15 mouse cellular contexts compared by ENCODE assay signal in genomic region chr17:10854207-10854606, GRCm38 (mm10). TPM values are rescaled to one million over a fixed set of nuclear protein-coding genes. Genes with fewer than 3 reads are reported as not detected.
A peak's percentile ranks its signal among the peaks of the same experiment; 100 is the strongest.
DNase-seq lines count a peak whose midpoint lies in the region; ATAC-seq and TF ChIP-seq lines count a peak whose summit lies in the region.
"Had no signal": no experiment of that assay in that cellular context is flagged by ENCODE, and none has a peak within 500 bp of the region (broad histone marks: within the 10 kb centered on the region; RNA-seq: fewer than 3 reads in every experiment).

No protein-coding gene starts in this region.

- no peak overlapping the region for H3K9ac ChIP-seq in forebrain, embryonic 14.5 days (ENCODE audit: low read length)
- no peak overlapping the region for H3K9ac ChIP-seq in forebrain, embryonic 13.5 days
- no peak overlapping the region for H3K9ac ChIP-seq in hindbrain, postnatal 0 days (replicated peaks; ENCODE audit: low read length)
- H3K9ac ChIP-seq in hindbrain, embryonic 12.5 days, result no peak overlapping the region
- H3K9ac ChIP-seq: embryonic facial prominence, embryonic 15.5 days; hindbrain, embryonic 15.5 days; liver, embryonic 12.5 days; midbrain, embryonic 12.5 days had no signal

- no peak overlapping the region for H3K27ac ChIP-seq in forebrain, embryonic 14.5 days (ENCODE audit: low read depth, low read length)
- H3K27ac ChIP-seq in forebrain, embryonic 13.5 days, result no peak overlapping the region
- no peak overlapping the region for H3K27ac ChIP-seq in hindbrain, postnatal 0 days
- no peak overlapping the region for H3K27ac ChIP-seq in hindbrain, embryonic 12.5 days
- H3K27ac ChIP-seq: embryonic facial prominence, embryonic 15.5 days; hindbrain, embryonic 15.5 days; liver, embryonic 12.5 days; midbrain, embryonic 12.5 days had no signal

- no peaks in the 10 kb centered on the region for H3K9me3 ChIP-seq in forebrain, embryonic 14.5 days (replicated peaks; ENCODE audit: control insufficient read depth, low read length)
- H3K9me3 ChIP-seq in forebrain, embryonic 13.5 days (replicated peaks), result no peaks in the 10 kb centered on the region
- H3K9me3 ChIP-seq in hindbrain, postnatal 0 days (ENCODE audit: low read length), result no peaks in the 10 kb centered on the region
- no peaks in the 10 kb centered on the region for H3K9me3 ChIP-seq in hindbrain, embryonic 12.5 days (replicated peaks)
- H3K9me3 ChIP-seq: embryonic facial prominence, embryonic 15.5 days; hindbrain, embryonic 15.5 days; liver, embryonic 12.5 days; midbrain, embryonic 12.5 days had no signal

- H3K36me3 ChIP-seq in forebrain, embryonic 14.5 days (ENCODE audit: control insufficient read depth, insufficient read depth, low read length), result no peaks in the 10 kb centered on the region
- no peaks in the 10 kb centered on the region for H3K36me3 ChIP-seq in forebrain, embryonic 13.5 days (ENCODE audit: poor library complexity, severe bottlenecking)
- no peaks in the 10 kb centered on the region for H3K36me3 ChIP-seq in hindbrain, postnatal 0 days (ENCODE audit: insufficient read depth, low read length)
- H3K36me3 ChIP-seq in hindbrain, embryonic 12.5 days, result no peaks in the 10 kb centered on the region
- H3K36me3 ChIP-seq: embryonic facial prominence, embryonic 15.5 days; hindbrain, embryonic 15.5 days; liver, embryonic 12.5 days; midbrain, embryonic 12.5 days had no signal

- DNase-seq in forebrain, embryonic 14.5 days (ENCODE audit: low spot score), result peak; percentile 68
- DNase-seq in hindbrain, postnatal 0 days (ENCODE audit: low spot score), result peak; percentile 46
- peak; percentile 92 for DNase-seq in brain, adult 2 months (ENCODE audit: low read depth, low spot score)
- peak; percentile 69 to 74 for DNase-seq in cerebellum, postnatal 10 days
- DNase-seq in adrenal gland, postnatal 36 days, result no peak
- DNase-seq in kidney, postnatal 4 days, result no peak
- DNase-seq: lung, postnatal 14 days; thymus, adult 18-20 months had no signal

- no peak overlapping the region for H3K4me3 ChIP-seq in forebrain, embryonic 14.5 days (ENCODE audit: low read depth, low read length)
- H3K4me3 ChIP-seq in forebrain, embryonic 13.5 days, result no peak overlapping the region
- no peak overlapping the region for H3K4me3 ChIP-seq in hindbrain, postnatal 0 days (ENCODE audit: low read length)
- no peak overlapping the region for H3K4me3 ChIP-seq in hindbrain, embryonic 12.5 days
- H3K4me3 ChIP-seq: embryonic facial prominence, embryonic 15.5 days; hindbrain, embryonic 15.5 days; liver, embryonic 12.5 days; midbrain, embryonic 12.5 days had no signal

- no peak overlapping the region for H3K4me2 ChIP-seq in forebrain, embryonic 14.5 days (ENCODE audit: low read length)
- H3K4me2 ChIP-seq in forebrain, embryonic 13.5 days, result no peak overlapping the region
- H3K4me2 ChIP-seq in hindbrain, postnatal 0 days (ENCODE audit: low read depth, low read length), result no peak overlapping the region
- no peak overlapping the region for H3K4me2 ChIP-seq in hindbrain, embryonic 12.5 days (replicated peaks)
- H3K4me2 ChIP-seq: embryonic facial prominence, embryonic 15.5 days; hindbrain, embryonic 15.5 days; liver, embryonic 12.5 days; midbrain, embryonic 12.5 days had no signal

- H3K27me3 ChIP-seq in forebrain, embryonic 14.5 days (replicated peaks; ENCODE audit: control insufficient read depth, insufficient read depth, low read length), result no peaks in the 10 kb centered on the region
- H3K27me3 ChIP-seq in forebrain, embryonic 13.5 days, result no peaks in the 10 kb centered on the region
- H3K27me3 ChIP-seq in hindbrain, postnatal 0 days (ENCODE audit: insufficient read depth, low read length), result no peaks in the 10 kb centered on the region
- no peaks in the 10 kb centered on the region for H3K27me3 ChIP-seq in hindbrain, embryonic 12.5 days
- H3K27me3 ChIP-seq: embryonic facial prominence, embryonic 15.5 days; hindbrain, embryonic 15.5 days; liver, embryonic 12.5 days; midbrain, embryonic 12.5 days had no signal

- H3K4me1 ChIP-seq in forebrain, embryonic 14.5 days (ENCODE audit: control insufficient read depth, insufficient read depth, low read length), result no peaks in the 10 kb centered on the region; the same call in 1 of the 2 replicates
- H3K4me1 ChIP-seq in forebrain, embryonic 13.5 days, result 0 out of 2 replicates have a peak, but pooled peaks cover 3% of the 10 kb centered on the region
- no peaks in the 10 kb centered on the region for H3K4me1 ChIP-seq in hindbrain, postnatal 0 days (ENCODE audit: insufficient read depth, low read length)
- H3K4me1 ChIP-seq in hindbrain, embryonic 12.5 days, result no peaks in the 10 kb centered on the region
- H3K4me1 ChIP-seq: embryonic facial prominence, embryonic 15.5 days; liver, embryonic 12.5 days; midbrain, embryonic 12.5 days had no signal

- 79% methylated on average over 3 of the region's 3 CpGs for WGBS in forebrain, embryonic 14.5 days
- WGBS in forebrain, embryonic 13.5 days, result 64% methylated on average over 3 of the region's 3 CpGs
- WGBS in hindbrain, postnatal 0 days, result 71% methylated on average over 3 of the region's 3 CpGs
- WGBS in hindbrain, embryonic 12.5 days, result 91% methylated on average over 3 of the region's 3 CpGs

- TF ChIP-seq CTCF in hindbrain, postnatal 0 days (IDR thresholded peaks at IDR 0.05; ENCODE audit: low read depth), result no peak

- no peak for ATAC-seq in forebrain, embryonic 14.5 days
- ATAC-seq in forebrain, embryonic 13.5 days, result no peak
- no peak for ATAC-seq in hindbrain, postnatal 0 days
- no peak for ATAC-seq in hindbrain, embryonic 12.5 days (ENCODE audit: low FRiP score)
- ATAC-seq: forebrain, embryonic 16.5 days; liver, embryonic 12.5 days had no signal

RNA-seq across cellular contexts. Expression of gene Prkn, which starts 14.0 kb away (rescaled TPM):
- 1.6 and 2.0 TPM in 2 replicates for polyA plus RNA-seq in forebrain, embryonic 14.5 days (2014; fragmentation: Nextera tagmentation; extraction: Ambion mirVana)
- polyA plus RNA-seq in forebrain, embryonic 13.5 days (2015; fragmentation: Nextera tagmentation; extraction: Ambion mirVana), result 1.6 and 2.7 TPM in 2 replicates
- total RNA-seq in hindbrain, postnatal 0 days (2014; rRNA removed), result 8.1 and 10.7 TPM in 2 replicates
- polyA plus RNA-seq in hindbrain, postnatal 0 days (2015; fragmentation: Nextera tagmentation; extraction: Ambion mirVana), result 9.3 and 10.2 TPM in 2 replicates
- 2.2 and 2.4 TPM in 2 replicates for polyA plus RNA-seq in hindbrain, embryonic 12.5 days (2016; fragmentation: Nextera tagmentation; extraction: Ambion mirVana)
- 10 to 100 TPM in 1 of 2 experiments, 1 to 10 TPM in 1; 8.7 to 12.0 TPM for total RNA-seq in adrenal gland, postnatal 36 days (2021)

RNA-seq across cellular contexts. Expression of gene Pacrg, which starts 14.1 kb away (rescaled TPM):
- 7.8 and 10.1 TPM in 2 replicates for polyA plus RNA-seq in forebrain, embryonic 14.5 days (2014; fragmentation: Nextera tagmentation; extraction: Ambion mirVana)
- 4.1 and 5.3 TPM in 2 replicates for polyA plus RNA-seq in forebrain, embryonic 13.5 days (2015; fragmentation: Nextera tagmentation; extraction: Ambion mirVana)
- 9.5 and 9.9 TPM in 2 replicates for total RNA-seq in hindbrain, postnatal 0 days (2014; rRNA removed)
- 26.1 and 30.2 TPM in 2 replicates for polyA plus RNA-seq in hindbrain, postnatal 0 days (2015; fragmentation: Nextera tagmentation; extraction: Ambion mirVana)
- 9.3 and 11.1 TPM in 2 replicates for polyA plus RNA-seq in hindbrain, embryonic 12.5 days (2016; fragmentation: Nextera tagmentation; extraction: Ambion mirVana)
- 1 to 10 TPM; 1.6 to 4.4 TPM for total RNA-seq in adrenal gland, postnatal 36 days (2021)

Comparison
In these comparisons a context has a peak if more than half of its experiments do, and no peak if none do; other contexts are left out.
1. DNase-seq: peak in forebrain, embryonic 14.5 days (single experiment), hindbrain, postnatal 0 days (single experiment), brain, adult 2 months (single experiment) and cerebellum, postnatal 10 days (2 of 2); none in adrenal gland, postnatal 36 days (0 of 2) and kidney, postnatal 4 days (0 of 2).